Mouse (Mus musculus) MEL-GATA-1-ER (cell line): ENCODE measurements around the gene Mark3.
"Not testable (repeated sequence)": the region's sequence is repeated elsewhere in the genome, so short reads cannot be mapped to it uniquely, and the experiment has no call there.

Source experiments
- DNase-seq: peaks from one replicate; pipeline ENCODE4 v3.0.0-alpha.2; 2012; ENCODE audit warnings: low read depth; ENCODE audit errors: extremely low read depth

Mark3 gene

GRCm38 (mm10) chr12:111574074-111574886 lies at the start of gene Mark3:
Gene Mark3 (plus strand): TSS chr12:111574523.
- peak; percentile 85 for DNase-seq

GRCm38 (mm10) chr12:111524883-111525282 lies 49.4 kb upstream of the Mark3 start:
- DNase-seq, result no peak

- DNase-seq, result no peak
Measured at GRCm38 (mm10) chr12:111527643-111528281, 46.6 kb upstream of the Mark3 start.

- no peak for DNase-seq
Measured at GRCm38 (mm10) chr12:111529192-111529591, 45.1 kb upstream of the Mark3 start.

GRCm38 (mm10) chr12:111533096-111533794 lies 41.1 kb upstream of the Mark3 start:
- no peak for DNase-seq

- DNase-seq, result no peak
Measured at GRCm38 (mm10) chr12:111535281-111535680, 39.0 kb upstream of the Mark3 start.

- no peak for DNase-seq
Measured at GRCm38 (mm10) chr12:111535762-111536161, 38.6 kb upstream of the Mark3 start.

GRCm38 (mm10) chr12:111536746-111537145 lies 37.6 kb upstream of the Mark3 start:
- DNase-seq, result no peak

- no peak for DNase-seq
Measured at GRCm38 (mm10) chr12:111537341-111537740, 37.0 kb upstream of the Mark3 start.

GRCm38 (mm10) chr12:111537796-111538291 lies 36.5 kb upstream of the Mark3 start, which contains the start of gene Eif5:
Gene Eif5 (plus strand): TSS chr12:111538016.
- peak; percentile 92 for DNase-seq

- no peak for DNase-seq
Measured at GRCm38 (mm10) chr12:111538292-111539040, 35.9 kb upstream of the Mark3 start.

GRCm38 (mm10) chr12:111539041-111539345 lies 35.3 kb upstream of the Mark3 start:
- no peak for DNase-seq

GRCm38 (mm10) chr12:111547070-111547469 lies 27.3 kb upstream of the Mark3 start:
- DNase-seq, result no peak

- DNase-seq, result no peak
Measured at GRCm38 (mm10) chr12:111548555-111549289, 25.6 kb upstream of the Mark3 start.

- no peak for DNase-seq
Measured at GRCm38 (mm10) chr12:111550679-111551078, 23.6 kb upstream of the Mark3 start.

GRCm38 (mm10) chr12:111552342-111552741 lies 22.0 kb upstream of the Mark3 start:
- DNase-seq, result no peak

- DNase-seq, result no peak
Measured at GRCm38 (mm10) chr12:111555357-111555756, 19.0 kb upstream of the Mark3 start.

- DNase-seq, result not testable (repeated sequence)
Measured at GRCm38 (mm10) chr12:111555893-111556292, 18.4 kb upstream of the Mark3 start.

- DNase-seq, result no peak
Measured at GRCm38 (mm10) chr12:111557538-111557937, 16.8 kb upstream of the Mark3 start.

GRCm38 (mm10) chr12:111558655-111559054 lies 15.7 kb upstream of the Mark3 start:
- DNase-seq, result no peak
